Mouse (Mus musculus): ENCODE measurements around the gene Prpf38b. TPM values are rescaled to one million over a fixed set of nuclear protein-coding genes. Genes with fewer than 3 reads are reported as not detected.
"Not testable (repeated sequence)": the region's sequence is repeated elsewhere in the genome, so short reads cannot be mapped to it uniquely, and the experiment has no call there.

Prpf38b gene
- polyA plus RNA-seq, 1 experiment from 2014 or later = 74.3 TPM

- no peak for ATAC-seq
- Histone ChIP-seq H3K4me1 (no peaks in the 10 kb centered on the region), H3K9ac (no peak overlapping the region), H3K27me3 (no peaks in the 10 kb centered on the region), H3K4me3 (no peak overlapping the region), H3K9me3 (replicated peaks) (no peaks in the 10 kb centered on the region), H3K4me2 (no peak overlapping the region), H3K36me3 (ENCODE audit: poor library complexity, severe bottlenecking) (no peaks in the 10 kb centered on the region), H3K27ac (no peak overlapping the region)
- WGBS = 85% methylated on average over 4 of the region's 4 CpGs
These were observed 18.6 kb downstream of the Prpf38b start for GRCm38 (mm10) chr3:108892914-108893313.

GRCm38 (mm10) chr3:108892080-108892479 is 19.4 kb downstream of the Prpf38b start:
- Histone ChIP-seq H3K4me1 (no peaks in the 10 kb centered on the region), H3K9ac (no peak overlapping the region), H3K36me3 (ENCODE audit: poor library complexity, severe bottlenecking) (no peaks in the 10 kb centered on the region), H3K9me3 (replicated peaks) (no peaks in the 10 kb centered on the region), H3K4me3 (no peak overlapping the region), H3K27me3 (no peaks in the 10 kb centered on the region), H3K27ac (no peak overlapping the region), H3K4me2 (no peak overlapping the region)
- ATAC-seq = no peak
- WGBS = 91% methylated on average over 1 of the region's 1 CpGs

- Histone ChIP-seq H3K4me3 (no peak within 1 kb of the TSS), H3K9ac (no peak within 1 kb of the TSS), H3K9me3 (replicated peaks) (no peaks in the 10 kb centered on the region), H3K27ac (no peak within 1 kb of the TSS), H3K4me1 (0 out of 2 replicates have a peak, but pooled peaks cover 1% of the 10 kb centered on the region), H3K36me3 (ENCODE audit: poor library complexity, severe bottlenecking) (no peaks in the 10 kb centered on the region), H3K4me2 (no peak within 1 kb of the TSS), H3K27me3 (no peaks in the 10 kb centered on the region)
- no peak for ATAC-seq
- 97% methylated on average over 1 of the region's 1 CpGs for WGBS
These were observed 21.6 kb downstream of the Prpf38b start, which contains the start of gene Fndc7 for GRCm38 (mm10) chr3:108889908-108890307. Gene Fndc7 (minus strand): TSS chr3:108890008.

- Histone ChIP-seq H3K27ac (no peak overlapping the region), H3K4me1 (peaks cover 5% of the 10 kb centered on the region; the same call in 1 of the 2 replicates), H3K4me3 (no peak overlapping the region), H3K9ac (no peak overlapping the region), H3K27me3 (no peaks in the 10 kb centered on the region), H3K9me3 (replicated peaks) (no peaks in the 10 kb centered on the region), H3K36me3 (ENCODE audit: poor library complexity, severe bottlenecking) (no peaks in the 10 kb centered on the region), H3K4me2 (no peak overlapping the region)
- ATAC-seq = no peak
- WGBS = 92% methylated on average over 3 of the region's 3 CpGs
These were observed 23.9 kb downstream of the Prpf38b start for GRCm38 (mm10) chr3:108887618-108887975.

- no peak overlapping the region for H3K9ac ChIP-seq
- 64% methylated on average over 12 of the region's 12 CpGs for WGBS
- no peaks in the 10 kb centered on the region for H3K9me3 ChIP-seq (replicated peaks)
- H3K36me3 ChIP-seq (ENCODE audit: poor library complexity, severe bottlenecking) = no peaks in the 10 kb centered on the region
- no peak overlapping the region for H3K4me3 ChIP-seq
- H3K27me3 ChIP-seq = no peaks in the 10 kb centered on the region
- no peak overlapping the region for H3K27ac ChIP-seq
- peaks cover 5% of the 10 kb centered on the region; the same call in 1 of the 2 replicates for H3K4me1 ChIP-seq
- no peak for ATAC-seq
- H3K4me2 ChIP-seq = no peak overlapping the region
These were observed 24.5 kb downstream of the Prpf38b start for GRCm38 (mm10) chr3:108886934-108887617.

GRCm38 (mm10) chr3:108885686-108886530 is 25.6 kb downstream of the Prpf38b start:
- Histone ChIP-seq H3K4me2 (no peak overlapping the region), H3K36me3 (ENCODE audit: poor library complexity, severe bottlenecking) (no peaks in the 10 kb centered on the region), H3K9ac (no peak overlapping the region), H3K9me3 (replicated peaks) (no peaks in the 10 kb centered on the region), H3K27ac (no peak overlapping the region), H3K27me3 (no peaks in the 10 kb centered on the region), H3K4me1 (peaks cover 5% of the 10 kb centered on the region; the same call in 1 of the 2 replicates), H3K4me3 (no peak overlapping the region)
- ATAC-seq = no peak
- WGBS = 62% methylated on average over 9 of the region's 9 CpGs

GRCm38 (mm10) chr3:108884706-108885289 is 26.7 kb downstream of the Prpf38b start:
- no peaks in the 10 kb centered on the region for H3K9me3 ChIP-seq (replicated peaks)
- no peak overlapping the region for H3K4me2 ChIP-seq
- H3K9ac ChIP-seq = no peak overlapping the region
- 43% methylated on average over 8 of the region's 8 CpGs for WGBS
- ATAC-seq = no peak
- no peaks in the 10 kb centered on the region for H3K36me3 ChIP-seq (ENCODE audit: poor library complexity, severe bottlenecking)
- no peaks in the 10 kb centered on the region for H3K27me3 ChIP-seq
- H3K4me1 ChIP-seq = peaks cover 5% of the 10 kb centered on the region; the same call in 1 of the 2 replicates
- no peak overlapping the region for H3K4me3 ChIP-seq
- no peak overlapping the region for H3K27ac ChIP-seq

- H3K9me3 ChIP-seq (replicated peaks) = no peaks in the 10 kb centered on the region
- H3K27ac ChIP-seq = no peak overlapping the region
- WGBS = 95% methylated on average over 2 of the region's 2 CpGs
- H3K27me3 ChIP-seq = no peaks in the 10 kb centered on the region
- peaks cover 17% of the 10 kb centered on the region for H3K4me1 ChIP-seq
- H3K4me3 ChIP-seq = no peak overlapping the region
- no peaks in the 10 kb centered on the region for H3K36me3 ChIP-seq (ENCODE audit: poor library complexity, severe bottlenecking)
- ATAC-seq = no peak
- H3K4me2 ChIP-seq = no peak overlapping the region
- H3K9ac ChIP-seq = no peak overlapping the region
These were observed 28.5 kb downstream of the Prpf38b start for GRCm38 (mm10) chr3:108883067-108883466.

- 20% methylated on average over 4 of the region's 4 CpGs for WGBS
- H3K27me3 ChIP-seq; ATAC-seq; H3K4me2 ChIP-seq; H3K9me3 ChIP-seq (replicated peaks); H3K36me3 ChIP-seq (ENCODE audit: poor library complexity, severe bottlenecking); H3K4me3 ChIP-seq; H3K27ac ChIP-seq; H3K9ac ChIP-seq: not testable (repeated sequence)
- H3K4me1 ChIP-seq = peaks cover 17% of the 10 kb centered on the region
These were observed 29.7 kb downstream of the Prpf38b start for GRCm38 (mm10) chr3:108881873-108882272.

GRCm38 (mm10) chr3:108880544-108881507 is 30.7 kb downstream of the Prpf38b start:
- 84% methylated on average over 28 of the region's 28 CpGs for WGBS
- Histone ChIP-seq H3K27ac (no peak overlapping the region), H3K4me3 (no peak overlapping the region)

GRCm38 (mm10) chr3:108879836-108880435 is 31.6 kb downstream of the Prpf38b start:
- Histone ChIP-seq H3K4me2 (no peak overlapping the region), H3K4me1 (peaks cover 16% of the 10 kb centered on the region), H3K9ac (no peak overlapping the region), H3K4me3 (no peak overlapping the region), H3K9me3 (replicated peaks) (no peaks in the 10 kb centered on the region), H3K36me3 (ENCODE audit: poor library complexity, severe bottlenecking) (no peaks in the 10 kb centered on the region), H3K27ac (no peak overlapping the region), H3K27me3 (no peaks in the 10 kb centered on the region)
- no peak for ATAC-seq
- WGBS = 65% methylated on average over 5 of the region's 5 CpGs

More at GRCm38 (mm10) chr3:108880544-108881507, 30.7 kb downstream of the Prpf38b start:
- Histone ChIP-seq H3K9ac (no peak overlapping the region), H3K36me3 (ENCODE audit: poor library complexity, severe bottlenecking) (no peaks in the 10 kb centered on the region), H3K4me2 (no peak overlapping the region), H3K27me3 (no peaks in the 10 kb centered on the region), H3K9me3 (replicated peaks) (no peaks in the 10 kb centered on the region), H3K4me1 (peaks cover 17% of the 10 kb centered on the region)
- no peak for ATAC-seq

Data from forebrain, embryonic 13.5 days (tissue).